Mouse (Mus musculus) testis, adult 2 months (tissue): Measurements from ENCODE around the gene Sparcl1.

Experiments used
- CTCF ChIP-seq: fragments of 200-500 bp; IDR thresholded peaks from 2 replicates; pipeline ENCODE4 v1.5.1; 2012; ENCODE audit warnings: low read depth, mild to moderate bottlenecking, inconsistent platforms, low read length, moderate library complexity; ENCODE audit not compliant: control insufficient read depth, insufficient read depth, insufficient replicate concordance
- POLR2A ChIP-seq: fragments of 200-500 bp; IDR thresholded peaks from 2 replicates; pipeline ENCODE4 v1.6.1; 2012; ENCODE audit warnings: low read depth, mild to moderate bottlenecking, inconsistent platforms, low read length, moderate library complexity; ENCODE audit not compliant: control insufficient read depth

DNA sequence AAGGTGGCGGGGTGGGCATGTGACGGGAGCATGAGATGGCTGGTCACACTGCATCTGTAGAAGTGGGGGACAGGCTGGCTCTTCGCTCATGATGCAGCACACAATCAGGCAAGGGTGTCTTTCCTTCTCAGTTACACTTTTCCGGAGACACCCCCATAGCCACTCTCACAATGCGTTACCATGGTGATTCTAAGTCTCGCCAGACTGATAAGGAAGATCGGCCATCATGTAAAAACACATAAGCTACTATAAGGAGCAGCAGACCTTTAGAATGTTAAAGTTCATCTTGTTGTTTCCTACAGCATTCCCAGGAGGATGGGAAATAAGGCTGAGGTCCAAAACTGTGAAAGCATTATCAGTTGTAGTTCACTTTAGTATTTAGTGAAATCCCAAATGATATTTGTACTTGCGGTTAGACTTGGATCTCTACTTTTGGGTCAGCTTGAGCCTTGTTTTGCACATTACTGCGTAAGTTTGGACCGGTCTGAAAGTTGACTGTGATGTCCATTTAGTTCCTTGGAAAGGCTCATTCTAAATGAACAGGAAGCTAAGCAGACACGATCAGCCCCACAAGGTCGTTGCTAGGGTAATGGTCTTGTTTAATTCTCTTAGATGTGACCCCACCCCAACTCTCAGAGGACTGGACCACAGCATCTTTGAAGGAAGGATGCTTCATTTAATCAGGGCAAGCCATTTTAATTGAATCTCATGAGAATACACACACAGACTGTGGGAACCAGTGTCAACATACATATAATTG lies 13.2 kb upstream of the Sparcl1 start:
- no peak for TF ChIP-seq CTCF
- no peak for TF ChIP-seq POLR2A
